11 mouse cellular contexts compared by ENCODE assay signal in the genomic region with DNA sequence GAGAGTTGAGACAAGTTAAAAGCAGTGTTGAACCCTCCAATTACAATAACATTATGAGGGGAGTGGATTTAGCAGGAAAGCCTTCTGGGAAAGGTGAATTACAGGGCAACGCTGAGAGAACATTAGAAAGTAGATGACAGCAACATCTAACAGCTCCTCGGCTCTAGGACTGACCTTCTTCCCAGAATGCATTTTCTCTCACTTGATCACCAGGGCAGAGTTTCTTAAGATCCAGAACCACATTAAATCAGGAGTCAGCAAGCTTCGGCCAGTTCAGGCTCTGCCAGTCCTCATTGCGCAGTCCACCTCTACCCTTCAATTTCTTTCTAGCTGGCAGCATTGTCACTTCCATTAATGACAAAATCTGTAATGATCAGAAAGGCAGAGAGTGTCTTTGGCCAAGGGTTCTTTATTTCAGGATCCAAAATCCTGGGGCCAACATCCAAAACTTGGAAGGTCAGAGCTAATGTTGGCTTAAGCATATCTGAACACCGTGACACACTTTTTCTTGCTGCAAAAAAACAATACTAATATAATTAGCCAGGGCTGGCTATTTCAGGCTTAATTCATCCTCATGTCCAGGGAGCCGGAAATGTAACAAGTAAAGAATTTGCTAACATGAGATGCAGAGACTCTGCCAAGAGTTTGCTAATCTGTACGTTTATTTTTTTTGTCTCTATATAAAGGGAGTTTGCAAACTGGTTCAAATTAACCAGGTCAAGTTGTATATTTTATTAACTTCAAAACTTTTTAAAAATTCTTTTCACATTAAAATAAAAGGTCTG.
A peak's percentile ranks its signal among the peaks of the same experiment; 100 is the strongest.
DNase-seq lines count a peak whose midpoint lies in the region; ATAC-seq and TF ChIP-seq lines count a peak whose summit lies in the region.
"Had no signal": no experiment of that assay in that cellular context is flagged by ENCODE, and none has a peak within 500 bp of the region (broad histone marks: within the 10 kb centered on the region; RNA-seq: fewer than 3 reads in every experiment).

No protein-coding gene starts in this region.

- no peak overlapping the region for H3K4me3 ChIP-seq in kidney, embryonic 15.5 days (replicated peaks)
- no peak overlapping the region for H3K4me3 ChIP-seq in embryonic fibroblast, embryonic 13.5 days (ENCODE audit: insufficient read depth, low read length)
- H3K4me3 ChIP-seq: intestine, embryonic 15.5 days; myocyte had no signal

- peak; percentile 15 for DNase-seq in heart, adult 18-20 months
- no peak for DNase-seq in heart, postnatal 14 days
- no peak for DNase-seq in kidney, adult 8-10 months
- DNase-seq in lung, postnatal 36 days, result peak; percentile 1
- no peak for DNase-seq in thymus, postnatal 36 days
- no peak for DNase-seq in testis, postnatal 10 days (ENCODE audit: low spot score)
- DNase-seq: right cerebral cortex, postnatal 25 days had no signal

- H3K27me3 ChIP-seq in kidney, embryonic 15.5 days, result no peaks in the 10 kb centered on the region
- H3K27me3 ChIP-seq: intestine, embryonic 15.5 days had no signal

- peak overlapping the region; percentile 92 for H3K27ac ChIP-seq in kidney, embryonic 15.5 days
- H3K27ac ChIP-seq in embryonic fibroblast, embryonic 13.5 days (ENCODE audit: insufficient read depth, low read length), result peak overlapping the region; percentile 43
- H3K27ac ChIP-seq: intestine, embryonic 15.5 days had no signal

- TF ChIP-seq CTCF in embryonic fibroblast, embryonic 13.5 days (IDR thresholded peaks at IDR 0.05; ENCODE audit: borderline replicate concordance, insufficient read depth, low read length), result no peak

- 52% methylated on average over 7 of the region's 7 CpGs for WGBS in kidney, embryonic 15.5 days

- no peaks in the 10 kb centered on the region for H3K36me3 ChIP-seq in kidney, embryonic 15.5 days
- H3K36me3 ChIP-seq: intestine, embryonic 15.5 days had no signal

- peak; percentile 49 for ATAC-seq in kidney, embryonic 15.5 days (replicated peaks; ENCODE audit: low FRiP score)
- ATAC-seq: intestine, embryonic 15.5 days had no signal

- intact Hi-C loops in heart, postnatal 14 days (cut with DNase I), result no loop called here

- no peak for TF ChIP-seq POLR2A in embryonic fibroblast, embryonic 13.5 days (IDR thresholded peaks at IDR 0.05; ENCODE audit: low read depth, low read length)

- no peak overlapping the region for H3K9ac ChIP-seq in kidney, embryonic 15.5 days
- H3K9ac ChIP-seq: intestine, embryonic 15.5 days had no signal

- 0 out of 2 replicates have a peak overlapping the region, but pooled peaks have one; percentile 12 for H3K4me2 ChIP-seq in kidney, embryonic 15.5 days
- H3K4me2 ChIP-seq: intestine, embryonic 15.5 days had no signal

- H3K4me1 ChIP-seq in kidney, embryonic 15.5 days, result peaks cover 8% of the 10 kb centered on the region
- peaks cover 6% of the 10 kb centered on the region; the same call in 1 of the 2 replicates for H3K4me1 ChIP-seq in embryonic fibroblast, embryonic 13.5 days (ENCODE audit: control insufficient read depth, insufficient read depth, low read length)
- H3K4me1 ChIP-seq: intestine, embryonic 15.5 days had no signal

- H3K9me3 ChIP-seq in kidney, embryonic 15.5 days (replicated peaks), result no peaks in the 10 kb centered on the region
- H3K9me3 ChIP-seq: intestine, embryonic 15.5 days had no signal

Comparison
In these comparisons a context has a peak if more than half of its experiments do, and no peak if none do; other contexts are left out.
1. DNase-seq: peak in heart, adult 18-20 months (2 of 2) and lung, postnatal 36 days (single experiment); none in heart, postnatal 14 days (0 of 2), kidney, adult 8-10 months (0 of 2), thymus, postnatal 36 days (0 of 2) and testis, postnatal 10 days (single experiment).